Mouse (Mus musculus) frontal cortex, postnatal 36 days (tissue): ENCODE results near the gene Ano7.

Source experiments
- DNase-seq, 2 experiments: peaks; one replicate each; pipeline ENCODE4 v3.0.0; 2022; ENCODE audit warnings: low spot score in 2 of 2

The Ano7 gene

DNA sequence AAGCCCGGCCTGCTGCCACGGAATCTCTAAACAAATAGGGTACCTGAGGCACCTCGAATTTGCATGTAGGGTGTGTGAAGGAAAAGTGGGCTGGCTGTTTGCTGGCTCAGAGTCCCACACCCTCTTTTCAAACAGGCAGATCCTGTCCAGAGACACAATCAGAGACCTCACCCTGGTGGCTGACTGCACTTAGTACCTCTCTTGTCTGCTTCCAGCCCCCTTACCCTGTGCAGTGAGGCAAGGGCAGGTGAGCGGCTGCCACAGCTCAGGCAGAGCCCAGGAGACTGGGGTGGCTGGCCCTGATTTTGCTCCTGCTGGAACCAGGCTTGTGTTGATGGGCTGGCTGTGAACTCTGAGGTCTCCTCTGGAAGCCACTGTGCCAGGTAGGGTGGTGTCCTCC is at the start of gene Ano7:
Gene Ano7, plus strand, starts transcription at position 266 of the 400 bp plus-strand sequence.
- DNase-seq, result no peak

DNA sequence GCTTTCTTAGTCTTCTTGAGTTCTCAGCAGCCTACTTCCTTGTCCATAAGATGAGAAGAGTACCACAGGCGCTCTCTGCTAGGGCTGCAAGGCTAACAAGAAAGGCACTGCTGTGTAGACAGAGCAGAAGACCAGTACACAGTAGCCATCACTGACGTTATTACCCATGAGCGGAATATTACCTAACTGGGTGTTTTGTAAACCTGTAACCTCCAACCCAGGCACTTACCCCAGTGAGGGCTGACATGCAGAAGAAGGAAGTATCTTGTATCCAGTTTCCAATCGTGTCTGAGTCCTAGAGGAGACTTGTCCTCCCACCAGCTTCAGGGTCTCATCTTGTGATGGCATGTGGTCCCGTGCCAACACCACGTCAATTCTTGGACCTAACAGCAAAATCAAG is 49.8 kb upstream of the Ano7 start:
- DNase-seq, result no peak

DNA sequence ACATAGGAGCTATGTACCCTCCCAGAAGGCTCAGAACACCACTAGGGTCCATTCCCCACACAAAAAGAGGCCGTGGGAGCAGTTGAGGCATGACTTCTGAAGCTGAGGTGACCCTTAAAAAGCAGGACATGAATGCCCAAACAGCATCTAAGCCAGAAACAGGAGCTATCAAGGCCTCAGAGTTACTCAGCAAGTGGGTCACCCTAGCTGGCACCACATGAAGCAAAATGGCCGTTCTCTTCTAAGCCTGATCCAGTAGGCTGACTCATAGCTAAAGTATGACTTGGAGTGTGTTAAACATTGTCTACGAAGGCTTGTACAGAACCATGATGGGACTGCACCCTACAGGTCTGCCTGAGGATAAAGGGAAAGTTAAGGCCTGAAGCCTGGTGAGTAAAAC is 47.3 kb upstream of the Ano7 start:
- DNase-seq, result no peak

DNA sequence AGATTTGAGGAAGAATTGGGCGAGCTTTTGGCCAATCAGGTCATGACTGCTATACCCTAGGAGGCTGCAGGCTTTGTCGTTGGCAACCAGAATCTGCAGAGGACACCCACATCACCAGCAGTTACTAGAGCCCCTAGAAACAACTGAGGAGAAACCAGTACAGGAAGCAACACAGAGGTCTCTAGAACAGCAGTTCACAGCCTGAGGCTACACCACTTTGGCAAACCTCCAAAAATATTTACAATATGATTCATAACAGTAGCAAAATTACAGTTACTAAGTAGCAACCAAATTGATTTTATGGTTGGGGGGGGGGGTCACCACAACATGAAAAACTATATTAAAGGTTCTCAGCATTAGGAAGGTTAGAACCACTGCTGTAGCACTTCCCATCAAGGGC is 39.1 kb upstream of the Ano7 start:
- DNase-seq, result no peak

DNA sequence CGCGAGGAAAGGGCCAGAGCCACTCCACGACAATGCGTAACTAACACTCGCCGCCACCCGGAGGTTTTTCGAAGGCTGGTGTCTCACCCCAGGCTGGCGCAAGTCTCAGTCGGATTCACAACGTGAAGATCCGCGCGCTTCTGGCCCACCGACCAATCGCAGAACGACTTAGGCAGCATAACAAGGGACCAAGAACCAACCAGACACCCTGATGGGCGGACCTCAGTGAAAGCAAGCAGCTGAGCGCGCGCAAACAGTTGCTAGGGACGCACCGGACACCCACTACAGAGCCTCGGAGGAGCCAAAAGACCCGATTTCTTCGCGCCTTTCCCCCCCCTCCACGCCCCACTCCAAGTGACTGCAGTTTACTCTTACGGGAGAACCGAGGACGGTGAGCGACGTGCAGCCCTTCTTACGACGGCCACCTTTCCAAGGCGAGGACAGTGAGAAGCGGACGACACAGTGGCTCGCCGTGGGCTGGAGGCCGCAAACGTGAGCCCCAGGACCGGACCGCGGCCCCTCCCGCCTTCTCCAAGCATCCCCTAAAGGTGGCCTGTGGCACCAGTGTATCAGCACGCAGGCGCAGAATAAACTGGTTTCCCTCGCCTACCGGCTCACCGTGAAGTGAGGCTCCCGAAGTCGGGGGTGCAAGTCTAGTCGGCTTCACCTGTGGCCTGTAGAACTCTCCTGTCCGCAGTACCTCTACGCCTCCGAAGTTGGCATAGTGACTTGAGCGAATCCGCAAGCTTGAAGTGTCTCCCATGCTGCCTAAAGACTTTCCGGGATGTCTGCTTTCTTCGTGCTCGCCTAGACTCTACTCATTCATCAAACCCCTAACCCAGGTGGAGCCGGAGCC is 30.9 kb upstream of the Ano7 start, which contains the start of the genes Ppp1r7 and Pask:
Gene Ppp1r7, plus strand, starts transcription at position 207 of the 856 bp plus-strand sequence.
Gene Pask, minus strand, starts transcription at position 835 of the 856 bp plus-strand sequence.
- peak; percentile 93 to 96 for DNase-seq

DNA sequence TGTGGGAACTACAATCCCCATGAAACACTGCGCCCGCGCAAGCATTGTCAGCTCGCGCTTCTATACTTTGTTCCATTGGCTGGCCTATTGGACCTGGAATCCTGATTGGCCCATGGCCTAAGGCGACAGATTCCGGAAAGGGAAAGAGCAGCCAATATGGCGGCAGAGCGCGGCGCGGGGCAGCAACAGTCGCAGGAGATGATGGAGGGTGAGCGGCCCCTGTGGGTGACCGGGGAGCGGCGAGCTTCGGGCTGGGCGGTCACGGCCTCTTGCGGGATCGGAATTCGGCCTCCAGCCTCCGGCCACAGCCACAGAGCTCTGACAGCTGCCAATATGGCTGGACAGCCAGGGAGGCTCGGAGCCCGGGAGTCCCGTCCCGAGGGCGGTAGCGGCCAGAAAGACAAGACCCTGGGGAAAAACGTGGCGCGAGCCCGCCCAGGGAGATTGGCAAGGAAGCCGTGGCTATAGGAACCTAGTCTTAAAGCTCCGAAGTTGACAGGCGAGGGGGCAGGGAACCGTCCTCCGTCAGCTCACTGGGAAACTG is 30.2 kb upstream of the Ano7 start:
- peak; percentile 94 to 97 for DNase-seq

DNA sequence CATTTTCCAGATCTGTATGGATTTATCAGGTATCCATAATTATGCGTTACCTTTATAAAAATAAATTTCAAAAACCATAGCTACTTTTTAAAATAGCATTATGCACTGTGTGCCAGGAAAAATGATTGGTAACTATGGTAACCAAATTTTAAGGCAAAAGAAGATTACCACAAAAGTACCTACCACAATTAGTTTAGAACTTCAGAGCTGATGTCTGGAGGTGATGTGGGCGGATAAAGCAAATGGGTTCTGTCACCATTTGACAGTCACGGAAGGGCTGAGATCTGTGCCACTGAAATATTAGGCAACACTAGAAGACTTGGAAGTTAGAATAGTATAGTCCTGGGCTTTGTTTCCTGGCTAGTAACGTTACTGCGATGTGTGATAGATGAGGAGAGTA is 26.6 kb upstream of the Ano7 start:
- DNase-seq, result peak in 1 of 2 experiments; percentile 16

DNA sequence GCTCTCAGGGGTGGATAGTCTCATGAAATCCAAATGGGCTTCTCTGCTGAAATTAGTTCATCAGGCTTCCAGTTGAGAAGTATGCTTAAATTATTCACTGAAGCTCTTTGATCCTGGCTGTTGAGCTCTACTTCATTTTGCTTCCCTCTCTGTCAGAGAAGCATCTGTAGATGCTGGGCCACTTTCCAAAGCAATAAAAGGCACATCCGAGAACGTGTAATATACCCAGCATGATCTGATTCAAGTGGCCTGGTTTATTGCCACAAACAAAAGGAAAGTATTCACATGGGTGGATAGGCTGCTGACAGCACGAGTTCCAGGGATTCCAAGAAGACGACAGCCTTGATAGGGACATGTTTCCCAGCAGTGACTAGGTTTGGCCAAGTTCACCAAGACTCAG is 24.0 kb upstream of the Ano7 start:
- peak in 1 of 2 experiments; percentile 34 for DNase-seq

DNA sequence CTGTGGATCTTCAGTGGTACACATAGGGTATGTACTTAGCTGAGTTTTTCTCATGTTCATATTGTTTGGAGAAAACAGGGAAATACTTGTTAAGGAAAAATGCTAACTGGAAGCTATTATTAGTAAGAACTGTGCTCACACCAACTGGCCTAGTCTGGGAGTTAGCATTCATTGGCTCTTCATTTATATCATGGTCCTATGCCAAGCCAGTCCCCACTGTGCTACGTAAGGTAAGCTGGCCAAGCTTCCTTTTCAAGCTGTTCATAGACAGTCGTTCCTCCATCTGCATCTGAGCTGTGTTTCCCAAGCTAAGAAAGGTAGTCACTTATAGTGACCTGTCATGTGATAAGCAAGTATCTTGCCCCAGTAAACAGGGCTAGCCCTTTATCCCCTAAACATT is 21.0 kb upstream of the Ano7 start:
- DNase-seq, result peak in 1 of 2 experiments; percentile 38

DNA sequence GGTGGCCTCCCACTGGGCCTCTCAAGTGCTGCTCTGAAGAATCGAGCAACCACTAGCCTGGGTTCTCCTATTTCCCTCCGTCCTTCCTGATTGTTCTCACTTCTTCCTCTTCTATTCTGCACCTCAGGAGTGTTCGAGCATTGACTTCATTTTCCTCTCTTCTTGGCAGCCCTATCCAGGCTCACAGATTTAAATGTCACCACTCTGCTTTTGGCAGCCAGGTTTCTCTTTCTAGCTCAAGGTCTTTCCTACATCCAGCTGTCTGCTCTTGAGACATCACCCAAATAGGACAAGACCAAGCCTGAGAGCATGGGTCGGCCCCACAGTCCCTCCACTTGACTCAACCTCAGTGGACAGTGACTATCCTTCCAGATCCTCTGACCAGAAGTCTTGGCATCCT is 11.1 kb upstream of the Ano7 start:
- DNase-seq, result peak; percentile 4 to 14

DNA sequence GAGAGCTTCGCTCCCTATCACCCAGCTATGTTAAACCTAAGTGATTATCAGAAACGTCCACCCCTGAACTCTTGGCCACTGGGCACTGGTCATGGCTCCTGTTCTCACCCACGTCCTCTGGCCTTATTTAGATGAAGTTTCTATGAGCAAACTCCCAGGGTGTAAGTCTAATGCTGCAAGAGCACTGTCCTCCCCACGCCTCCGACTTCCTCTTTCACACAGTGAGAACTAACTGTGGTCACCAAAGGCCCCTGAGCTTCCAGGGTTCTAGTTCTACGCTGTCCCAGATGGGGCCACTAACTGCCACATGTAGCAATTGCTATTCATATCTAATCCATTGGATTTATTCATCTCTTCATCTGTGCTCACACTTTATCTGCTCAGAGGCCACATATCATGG is 8.1 kb upstream of the Ano7 start:
- DNase-seq, result no peak

DNA sequence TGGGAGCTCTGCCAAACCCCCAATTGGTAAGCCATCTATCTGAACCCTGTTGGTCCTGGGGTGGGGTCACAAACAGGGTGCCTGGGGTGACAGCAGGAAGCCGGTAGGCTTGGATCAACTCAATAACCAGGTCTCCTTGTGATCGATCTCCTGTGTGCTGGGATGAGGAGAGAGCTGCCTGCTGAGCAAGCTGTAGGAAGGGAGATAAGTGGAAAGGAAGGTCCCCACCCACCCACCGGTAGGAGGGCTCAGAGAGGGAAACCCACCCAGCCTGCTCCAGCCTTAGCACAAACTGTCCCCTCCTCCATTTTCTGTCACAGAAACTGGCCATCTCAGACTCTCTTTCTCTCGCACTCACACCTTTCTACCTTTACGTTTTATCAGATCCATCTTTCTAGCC is 3.6 kb downstream of the Ano7 start:
- no peak for DNase-seq

DNA sequence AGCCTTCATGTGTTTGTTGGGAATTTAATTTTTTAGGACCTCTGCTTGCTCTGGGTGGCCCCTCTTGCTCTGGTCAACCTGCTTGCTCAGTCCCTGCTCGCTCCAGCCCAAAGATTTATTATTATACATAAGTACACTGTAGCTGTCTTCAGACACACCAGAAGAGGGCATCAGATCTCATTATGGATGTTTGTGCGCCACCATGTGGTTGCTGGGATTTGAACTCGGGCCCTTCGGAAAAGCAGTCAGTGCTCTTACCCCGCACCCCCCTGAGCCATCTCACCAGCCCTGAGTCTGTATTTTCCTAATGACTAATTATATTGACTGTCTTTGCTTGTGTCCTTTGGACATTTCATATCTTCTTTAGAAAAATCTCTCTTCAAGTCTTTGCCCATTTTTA is 5.4 kb downstream of the Ano7 start:
- no peak for DNase-seq

DNA sequence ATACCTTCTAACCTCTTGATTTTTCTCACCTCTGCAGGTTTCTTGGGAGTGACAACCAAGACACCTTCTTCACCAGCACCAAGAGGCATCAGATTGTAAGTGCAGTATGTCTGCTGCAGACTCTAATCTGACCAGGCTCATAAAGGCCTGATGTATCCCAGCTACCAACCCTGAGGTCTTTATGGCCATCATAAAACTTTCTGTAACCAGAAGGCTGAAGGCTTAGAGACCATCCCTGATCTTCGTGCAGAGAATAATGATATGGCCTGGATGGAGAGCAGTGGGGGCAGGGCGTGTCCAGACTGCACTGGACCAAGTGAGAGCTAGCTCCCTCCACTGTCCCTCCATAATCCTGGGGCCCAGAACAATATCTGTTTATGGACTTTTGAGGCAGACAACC is 13.5 kb downstream of the Ano7 start:
- no peak for DNase-seq

DNA sequence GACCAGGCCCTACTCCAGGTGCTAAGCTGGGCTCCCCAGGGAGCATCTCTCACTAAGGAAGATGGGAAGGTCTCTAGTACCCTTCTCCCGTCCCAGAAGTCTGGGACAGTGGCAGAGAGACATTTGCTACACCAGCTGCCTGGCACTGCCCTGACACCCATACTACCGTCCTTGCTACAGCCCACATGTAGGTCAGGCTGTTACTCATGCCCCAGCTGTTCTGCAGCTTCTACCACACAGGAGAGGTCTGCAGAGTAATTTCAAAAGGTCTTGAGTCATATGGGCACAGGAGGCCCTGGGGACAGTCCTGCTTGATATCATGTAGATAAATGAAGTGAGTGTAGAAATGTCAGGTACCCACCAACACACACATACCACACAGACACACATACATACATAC is 15.2 kb downstream of the Ano7 start:
- DNase-seq, result no peak

DNA sequence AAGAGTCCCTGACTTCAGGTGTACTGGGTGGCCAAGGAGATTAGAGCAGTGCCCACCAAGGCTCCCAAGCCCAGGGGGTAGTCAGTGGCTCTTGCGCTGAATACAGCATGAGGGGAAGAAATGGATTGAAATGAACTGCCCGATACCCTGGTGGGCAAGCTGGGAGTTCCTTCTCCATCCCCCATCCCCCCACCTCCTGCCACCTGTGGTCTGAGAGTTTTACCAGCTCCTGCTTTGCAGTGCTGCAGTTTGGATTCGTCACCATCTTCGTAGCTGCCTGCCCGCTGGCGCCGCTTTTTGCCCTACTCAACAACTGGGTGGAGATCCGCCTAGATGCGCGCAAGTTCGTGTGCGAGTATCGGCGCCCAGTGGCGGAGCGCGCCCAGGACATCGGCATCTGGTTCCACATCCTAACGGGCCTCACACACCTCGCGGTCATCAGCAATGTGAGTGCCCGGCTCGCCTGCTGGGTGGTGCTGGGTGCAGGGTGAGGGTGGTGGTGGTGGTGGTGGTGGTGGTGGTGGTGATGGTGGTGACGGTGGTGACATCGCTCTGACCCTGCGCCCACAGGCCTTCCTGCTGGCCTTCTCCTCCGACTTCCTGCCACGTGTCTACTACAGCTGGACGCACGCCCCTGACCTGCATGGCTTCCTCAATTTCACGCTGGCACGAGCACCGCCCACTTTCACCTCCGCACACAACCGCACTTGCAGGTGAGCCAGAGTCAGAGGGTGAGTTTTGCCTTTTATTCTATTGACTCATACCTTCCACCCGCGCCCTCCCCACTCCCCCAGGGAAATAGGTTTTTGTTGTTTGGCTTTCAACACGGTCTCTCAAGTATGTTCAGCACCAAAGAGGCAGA is 27.7 kb downstream of the Ano7 start:
- DNase-seq, result no peak

DNA sequence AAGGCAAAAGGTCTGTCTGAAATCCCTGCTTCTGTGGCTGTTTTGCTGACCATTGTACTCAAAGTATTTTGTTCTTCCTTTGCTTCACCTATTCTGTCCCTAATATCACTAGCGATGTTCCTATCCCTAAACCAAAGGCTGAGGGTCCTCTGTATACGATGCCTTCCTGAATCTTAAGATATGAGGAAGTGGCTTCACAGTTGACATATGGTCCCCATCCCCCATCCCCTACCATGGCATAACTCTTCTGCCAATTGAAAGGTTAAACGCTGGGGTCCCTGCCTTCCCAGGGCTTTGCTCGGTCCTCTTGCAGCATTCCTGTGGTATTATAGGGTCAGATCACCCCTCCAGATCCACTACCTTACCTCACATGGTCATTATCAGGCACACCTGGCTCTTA is 29.7 kb downstream of the Ano7 start:
- DNase-seq, result no peak

DNA sequence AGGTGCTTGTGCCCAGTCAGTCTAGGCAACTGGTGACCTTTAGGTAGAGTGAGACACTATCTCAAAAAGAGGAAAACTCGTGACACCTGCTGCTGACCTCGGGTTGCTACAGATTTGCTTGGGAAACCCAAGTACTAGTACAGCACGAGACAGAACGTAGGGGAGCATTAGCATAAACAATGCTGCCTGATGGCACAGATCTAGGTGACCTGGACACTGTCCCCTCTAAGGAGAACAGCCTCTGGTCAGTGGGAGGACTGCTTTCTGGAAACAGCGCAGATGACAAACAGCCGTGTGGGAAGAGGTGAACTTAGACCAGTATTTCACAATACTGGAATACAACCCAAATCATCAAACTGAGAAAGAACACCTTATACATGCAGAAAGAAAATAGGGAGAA is 58.4 kb downstream of the Ano7 start:
- DNase-seq, result no peak

DNA sequence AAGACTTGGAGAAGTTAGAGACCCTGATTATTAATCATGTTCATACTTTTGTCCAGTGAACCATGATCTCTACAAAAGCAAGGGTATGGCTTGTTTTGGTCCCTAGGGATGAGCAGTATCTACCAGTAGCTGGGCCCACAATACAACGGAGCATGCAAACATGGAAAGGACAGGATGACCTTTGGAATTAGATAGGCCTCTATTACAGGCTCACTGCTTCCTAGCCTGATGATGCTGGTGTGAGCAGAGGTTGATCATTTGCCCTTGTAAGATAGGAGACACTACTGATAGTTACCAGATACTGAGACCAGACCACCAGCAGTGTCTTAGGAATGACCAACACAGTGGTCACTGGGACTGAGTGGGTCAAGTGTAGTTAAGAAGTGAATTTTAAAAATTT is 65.6 kb downstream of the Ano7 start:
- DNase-seq, result no peak

DNA sequence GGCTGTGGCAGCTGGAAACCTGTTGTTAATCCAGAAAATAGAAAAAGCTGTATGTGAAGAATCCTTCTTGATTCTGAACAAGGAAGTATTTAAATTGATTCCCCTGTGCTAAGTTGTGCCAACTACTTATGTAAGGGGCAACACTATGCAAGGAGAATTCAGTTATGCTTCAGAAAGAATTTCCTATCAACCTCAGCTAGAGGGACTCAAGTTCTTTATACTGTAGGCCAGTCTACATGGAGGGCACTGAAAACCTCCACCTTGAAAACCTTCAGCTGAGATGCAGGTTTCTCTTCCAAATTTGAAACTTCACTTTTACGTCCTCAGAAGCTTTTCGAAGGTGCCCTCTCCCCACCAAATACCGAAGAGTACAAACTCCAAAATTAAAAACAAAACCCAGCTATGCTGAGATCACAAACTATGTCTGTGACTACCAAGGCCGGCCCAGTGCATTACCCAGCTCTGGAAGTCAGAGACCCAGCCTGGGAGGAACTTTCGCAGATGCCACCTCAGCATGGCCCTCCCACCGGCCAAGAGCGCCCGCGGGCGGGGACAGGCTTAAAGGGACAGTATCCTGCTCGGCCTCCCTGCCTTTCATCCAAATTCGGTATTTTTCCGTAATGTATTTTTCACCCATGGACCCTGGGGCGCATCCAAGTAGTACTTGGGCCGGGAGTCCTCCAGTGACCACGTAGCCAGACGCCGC is 70.8 kb downstream of the Ano7 start:
- DNase-seq, result peak; percentile 50 to 56

DNA sequence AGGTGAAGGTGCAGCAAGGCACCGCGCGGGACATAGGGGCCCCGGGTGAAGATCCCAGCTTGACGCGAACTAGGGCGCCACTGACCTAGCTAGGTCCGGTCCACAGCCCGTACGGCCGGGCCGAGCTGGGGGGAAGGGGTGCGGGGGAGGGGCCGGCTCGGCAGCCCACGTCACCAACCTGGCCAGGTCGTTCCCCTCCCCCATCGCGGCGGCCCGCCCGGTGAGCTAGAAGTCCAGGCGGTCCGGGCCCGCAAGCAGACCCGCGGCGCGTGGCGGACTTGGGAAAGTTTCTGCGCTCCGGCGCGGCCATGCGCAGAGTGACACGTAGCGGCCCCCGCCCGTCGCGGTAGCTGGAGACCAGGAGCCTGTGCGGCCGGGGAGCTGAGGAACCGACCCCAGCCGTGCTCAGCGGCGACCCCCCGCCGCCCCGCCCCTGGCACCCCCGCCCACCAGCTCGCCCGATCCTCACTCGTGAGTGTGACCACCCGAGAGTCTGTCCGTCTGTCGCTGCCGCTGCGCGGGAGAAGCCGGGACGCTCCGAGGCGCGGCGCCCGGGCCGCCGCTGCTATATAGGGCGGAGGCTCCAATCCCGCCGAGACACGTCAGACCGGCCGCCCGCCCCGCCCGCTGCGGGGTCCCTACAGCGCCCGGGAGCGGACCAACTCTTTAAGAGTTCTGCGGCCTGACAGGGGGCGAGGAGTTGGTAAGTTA is 71.5 kb downstream of the Ano7 start:
- DNase-seq, result peak; percentile 56 to 61
